Mouse (Mus musculus) E14TG2a.4 (cell line): ENCODE data around the gene Pram1.
A peak's percentile ranks its signal among the peaks of the same experiment; 100 is the strongest.

Source experiments
- CTCF ChIP-seq: conservative IDR thresholded peaks from 2 replicates; pipeline ENCODE4 v1.5.1; 2014; ENCODE audit warnings: low read length
- NANOG ChIP-seq: IDR thresholded peaks from 2 replicates; pipeline ENCODE4 v1.6.1; 2014; ENCODE audit warnings: borderline replicate concordance, low read length, mixed read lengths
- POU5F1 ChIP-seq: IDR thresholded peaks from 2 replicates; pipeline ENCODE4 v1.6.1; 2014; ENCODE audit warnings: low read length, borderline replicate concordance

GRCm38 (mm10) chr17:33629487-33630125, 8.2 kb upstream of the Pram1 start:
- TF ChIP-seq CTCF (no peak), POU5F1 (peak; percentile 64; the same call in 1 of the 2 replicates), NANOG (no peak)
